Mouse (Mus musculus) thymus, adult 2 months (tissue): ENCODE measurements at regions not wholly inside any gene's neighbourhood (a gene's known extent, or its start where the extent isn't known, plus 50 kb on each side); places are given as distances from the start of the nearest gene placed in this dataset.

Experiments
- CTCF ChIP-seq: fragments of 200-500 bp; IDR thresholded peaks from 2 replicates; pipeline ENCODE4 v1.5.1; 2012; ENCODE audit warnings: mild to moderate bottlenecking, control low read depth, low read length, moderate library complexity, borderline replicate concordance; ENCODE audit not compliant: control insufficient read depth, poor library complexity, insufficient read depth; ENCODE audit errors: extremely low read depth
- POLR2A ChIP-seq: fragments of 200-500 bp; IDR thresholded peaks from 2 replicates; pipeline ENCODE4 v1.6.1; 2012; ENCODE audit warnings: mild to moderate bottlenecking, low read length, control low read depth, moderate library complexity; ENCODE audit not compliant: control insufficient read depth, poor library complexity, insufficient read depth; ENCODE audit errors: extremely low read depth

DNA sequence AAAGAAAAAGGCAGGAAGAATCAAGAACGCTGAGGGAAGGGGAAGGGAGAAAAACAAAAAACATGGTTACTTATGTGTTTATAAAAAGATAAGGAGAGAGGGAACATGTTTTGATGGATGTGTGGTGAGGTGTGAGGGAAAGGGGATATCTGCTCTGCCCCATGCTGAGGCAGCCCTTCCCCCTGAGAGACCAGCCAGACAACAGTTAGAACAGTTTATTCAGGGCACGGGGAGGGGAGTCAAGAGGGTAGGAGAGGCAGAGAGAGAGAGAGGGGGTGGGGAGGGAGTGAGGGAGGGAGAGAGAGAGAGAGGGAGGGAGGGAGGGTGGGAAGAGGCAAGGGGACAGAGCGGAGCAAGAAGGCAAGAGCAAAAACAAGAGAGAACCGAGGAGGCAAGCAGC is 354.2 kb downstream of the Cbln4 start:
- no peak for TF ChIP-seq POLR2A
- TF ChIP-seq CTCF = no peak
